Mouse (Mus musculus) layer of hippocampus, postnatal 36 days (tissue): ENCODE measurements around the gene Spata32. TPM values are rescaled to one million over a fixed set of nuclear protein-coding genes. Genes with fewer than 3 reads are reported as not detected.
A peak's percentile ranks its signal among the peaks of the same experiment; 100 is the strongest.

Experiments used
- DNase-seq, 2 experiments: peaks; one replicate each; pipeline ENCODE4 v3.0.0; 2022
- total RNA-seq, 2 experiments: library from RNA; stranded (reverse); gene quantifications; 2 replicates each; pipeline ENCODE4 v1.2.3; 2021

The Spata32 gene
- 1 to 10 TPM in 1 of 2 experiments, under 1 TPM in 1; 0.72 to 1.6 TPM for total RNA-seq

DNA sequence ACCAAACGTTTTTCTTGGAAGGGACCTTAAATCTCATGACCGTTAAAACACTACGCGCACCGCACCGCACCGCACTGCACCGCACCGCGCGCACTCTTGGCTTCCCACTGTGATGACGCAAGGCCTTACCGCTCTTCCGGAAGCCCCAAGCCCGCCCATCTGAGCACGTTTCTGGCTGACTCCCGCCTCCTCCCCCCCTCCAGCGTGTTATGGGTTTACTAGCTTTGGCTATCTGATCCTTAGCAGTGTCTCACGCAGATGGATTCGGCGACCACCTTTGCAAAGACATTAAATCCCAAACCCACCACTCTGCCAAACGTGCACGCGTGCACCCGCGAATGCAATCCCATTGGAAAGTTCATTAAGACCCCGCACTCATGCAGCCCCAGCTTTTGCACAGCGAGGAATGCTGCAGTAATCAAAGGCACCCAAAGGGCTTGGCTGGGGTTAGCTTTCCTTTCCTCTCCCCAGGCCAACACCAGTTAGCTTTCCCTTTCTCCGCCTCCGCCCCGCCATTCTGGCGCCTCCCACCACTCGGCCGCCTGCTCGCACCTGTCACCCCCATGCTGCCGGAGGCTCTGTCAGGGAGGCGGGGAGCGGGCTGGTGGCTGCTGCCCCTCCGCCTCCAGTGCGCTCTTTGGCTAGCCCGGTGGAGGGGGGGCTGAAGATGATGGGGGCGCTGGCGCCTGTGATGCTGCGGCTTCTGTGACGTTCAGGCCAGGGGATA lies at the start of gene Spata32:
Spata32 (minus strand) TSS at position 643 of the 727 bp plus-strand sequence.
- peak in 1 of 2 experiments; percentile 54 for DNase-seq

DNA sequence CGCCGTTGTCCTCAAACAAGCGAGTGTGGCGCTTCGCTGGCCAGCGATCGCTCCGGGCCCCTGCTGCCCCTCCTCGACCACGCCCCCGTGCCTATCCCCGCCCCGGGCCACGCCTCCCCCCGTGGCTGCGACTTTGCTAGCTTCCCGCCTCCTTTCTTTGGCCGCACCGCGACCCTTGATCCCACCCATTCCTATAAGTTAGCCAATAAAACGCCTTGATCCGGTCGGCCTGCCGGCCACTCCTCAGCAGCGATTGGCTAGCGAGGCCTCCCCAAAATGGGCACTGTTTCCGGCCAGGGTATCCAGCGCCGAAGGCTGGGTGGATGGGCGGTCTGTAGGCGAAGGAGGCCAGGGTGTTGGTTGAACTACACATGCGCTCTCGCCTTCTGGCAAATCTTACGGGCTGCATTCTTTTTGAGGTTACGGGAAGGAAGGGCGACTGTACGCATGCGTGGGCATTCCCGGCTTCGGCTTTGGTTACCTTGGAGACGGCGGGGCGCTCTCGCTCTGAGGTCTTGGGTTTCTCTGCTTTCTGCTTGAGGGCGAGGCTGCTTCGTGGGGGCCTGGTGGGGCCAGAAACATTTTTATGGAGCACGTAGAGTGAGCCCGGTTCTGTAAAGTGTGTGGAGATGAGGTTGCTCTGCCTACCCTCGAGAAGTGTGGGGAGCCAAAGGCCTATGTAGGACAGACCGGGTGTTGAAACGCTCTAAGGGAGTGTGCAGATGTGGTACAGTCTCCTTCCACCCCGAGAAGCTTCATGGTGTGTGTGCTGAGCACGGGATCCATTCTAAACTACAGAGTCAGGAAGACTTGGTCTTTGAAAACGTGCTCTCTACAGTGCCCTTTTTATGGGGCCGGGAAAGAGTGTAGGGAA lies 49.4 kb upstream of the Spata32 start, which contains the start of gene Map3k14:
Map3k14 (minus strand) TSS at position 127 of the 874 bp plus-strand sequence.
- peak; percentile 99 for DNase-seq

DNA sequence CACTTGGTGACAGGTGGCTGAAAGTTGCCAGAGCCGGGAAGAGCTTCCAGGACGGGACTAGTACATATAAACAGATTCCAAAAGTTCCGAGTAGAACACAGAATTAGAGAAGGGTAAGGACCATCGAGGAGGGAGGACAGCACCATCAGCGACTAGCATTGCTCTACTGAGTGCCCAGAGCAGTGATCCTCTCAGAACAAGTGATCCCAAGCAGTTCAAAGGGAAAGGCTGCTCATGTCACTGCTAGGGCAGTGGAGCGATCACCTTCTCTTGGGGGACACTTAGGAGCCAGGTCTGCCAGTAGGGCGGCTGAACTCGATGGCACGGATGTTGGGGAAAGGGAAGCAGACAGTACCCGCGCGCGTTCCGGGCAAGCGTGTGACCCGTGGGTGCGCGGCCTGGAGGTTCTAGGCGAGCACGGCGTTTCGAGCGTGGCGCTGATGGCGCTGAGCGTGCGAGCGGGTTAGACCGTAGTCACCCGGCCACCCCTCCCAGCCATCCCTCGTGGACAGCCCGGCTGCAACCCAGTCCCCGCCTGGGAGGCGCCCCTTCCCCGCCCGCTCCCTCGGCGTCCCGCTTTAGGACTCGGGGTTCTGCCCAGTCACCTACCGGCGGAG lies 48.6 kb upstream of the Spata32 start:
- DNase-seq: no peak

DNA sequence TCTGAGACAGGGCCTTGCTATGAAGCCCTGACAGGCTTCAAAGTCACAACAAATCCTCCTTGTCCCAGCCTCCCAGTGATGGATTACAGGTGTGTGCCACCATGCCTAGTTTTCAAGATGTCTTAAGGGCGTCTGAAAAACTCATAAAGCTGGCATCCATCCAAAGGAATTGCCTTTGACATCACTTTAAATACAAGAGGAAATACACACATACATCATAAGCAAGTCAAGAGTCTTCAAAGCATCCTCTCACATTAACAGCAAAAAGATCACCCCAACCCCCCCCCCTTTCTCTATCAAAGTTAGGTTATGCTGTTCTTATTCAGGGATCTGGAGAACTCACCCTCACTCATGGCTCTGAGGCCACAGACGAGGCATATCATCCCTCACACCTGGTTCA lies 47.6 kb upstream of the Spata32 start:
- DNase-seq: no peak

DNA sequence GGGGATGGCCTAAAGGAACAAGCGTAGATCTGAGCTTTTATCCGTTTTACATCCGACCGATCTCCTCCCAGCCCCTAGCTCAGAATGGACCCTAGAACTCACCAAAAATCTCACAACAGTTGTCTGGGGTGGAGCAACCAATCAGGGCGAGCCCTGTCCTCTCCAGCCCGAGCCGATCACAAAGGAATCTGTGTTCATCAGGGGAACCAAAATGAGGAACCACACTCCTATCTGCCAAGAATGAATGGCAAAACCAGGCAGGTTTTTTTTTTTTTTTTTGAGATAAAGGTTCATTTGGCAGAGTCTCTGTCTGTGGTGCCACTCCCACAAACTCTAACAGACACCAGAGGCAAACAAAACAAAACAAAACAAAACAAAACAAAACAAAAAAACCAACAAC lies 47.0 kb upstream of the Spata32 start:
- DNase-seq: no peak

DNA sequence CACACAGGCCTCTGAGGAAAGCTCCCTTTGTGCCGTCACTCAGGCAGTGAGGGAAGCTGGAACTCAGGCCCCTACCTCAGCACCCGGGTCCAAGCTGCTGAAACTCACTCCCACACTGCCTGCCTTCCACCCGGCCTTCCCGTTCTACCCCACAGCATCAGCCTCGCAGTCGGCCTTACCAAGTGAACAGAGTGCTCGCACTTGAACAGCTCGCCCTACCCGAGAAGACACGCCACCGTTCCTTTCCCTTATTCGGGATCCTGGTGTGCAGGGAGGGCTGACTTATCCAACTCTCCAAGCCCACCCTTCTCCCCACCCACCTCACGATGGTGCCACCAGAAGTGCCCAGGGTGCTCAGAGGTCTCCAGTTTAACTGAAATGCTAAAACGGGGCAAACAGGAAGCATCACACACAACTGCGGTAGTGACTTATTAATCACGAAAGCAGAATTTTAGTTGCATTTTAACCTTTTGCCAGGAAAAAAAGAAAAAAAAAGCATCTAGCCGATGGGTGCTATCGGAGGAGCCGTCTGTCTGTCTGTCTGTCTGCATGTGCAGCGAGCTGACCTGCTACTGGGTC lies 46.3 kb upstream of the Spata32 start:
- no peak for DNase-seq

DNA sequence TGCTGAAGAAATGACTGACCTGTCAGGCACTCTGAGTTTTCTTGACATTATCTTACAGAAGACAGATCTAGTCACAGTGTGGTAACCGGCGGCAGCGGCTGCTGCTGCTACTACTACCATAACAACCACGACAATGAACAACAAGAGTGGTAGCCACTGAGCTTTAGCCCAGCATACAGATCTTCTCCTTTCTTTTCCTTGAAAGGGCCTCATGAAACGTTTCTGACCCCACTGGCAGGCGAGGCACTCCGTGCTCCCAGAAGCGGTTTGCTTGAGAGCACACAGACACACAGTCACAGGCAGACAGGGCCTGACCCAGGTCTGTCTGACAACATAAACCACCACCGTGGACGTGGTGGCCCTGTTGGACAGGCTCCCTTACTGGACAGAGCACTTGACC lies 45.3 kb upstream of the Spata32 start:
- DNase-seq: no peak

DNA sequence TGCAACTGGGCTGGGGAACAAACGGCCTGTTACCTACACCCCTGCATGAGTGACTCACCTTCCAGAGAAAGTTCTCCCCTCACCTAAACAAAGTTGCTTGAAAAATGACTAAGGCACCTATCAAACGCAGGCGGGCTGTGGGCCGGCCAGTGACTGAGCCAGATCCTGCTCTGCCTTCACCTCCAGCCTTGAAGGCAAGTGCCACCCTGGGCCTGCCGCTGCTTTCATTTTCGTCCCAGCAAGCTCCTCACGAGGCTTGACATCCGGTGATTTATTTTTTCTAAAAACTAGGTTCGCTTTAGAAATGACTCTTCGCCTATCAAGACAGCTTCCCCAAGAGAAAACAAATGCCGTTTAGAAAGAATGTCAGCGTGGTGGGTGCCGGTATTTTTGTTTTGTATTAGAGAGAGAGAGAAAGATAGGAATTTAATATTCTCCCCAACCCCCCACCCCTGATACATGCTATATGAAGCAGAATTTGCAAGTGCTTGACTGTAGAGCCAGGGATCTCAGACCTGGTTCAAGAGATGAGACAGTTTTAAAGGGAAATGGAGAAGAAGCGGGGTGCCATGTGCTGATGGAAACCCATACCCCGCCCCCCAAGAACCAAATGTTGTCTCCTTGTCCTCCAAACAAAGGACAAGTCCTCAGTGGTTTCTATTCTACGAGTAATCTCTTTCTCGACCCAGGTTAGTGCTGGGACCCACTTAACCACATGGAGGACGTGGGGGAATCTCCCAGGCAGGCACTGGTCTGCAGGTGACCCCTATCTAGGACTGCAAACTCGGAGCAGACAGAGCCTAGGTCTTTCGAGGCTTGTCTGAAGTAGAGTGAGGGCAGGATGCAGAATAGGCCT lies 44.4 kb upstream of the Spata32 start:
- no peak for DNase-seq

DNA sequence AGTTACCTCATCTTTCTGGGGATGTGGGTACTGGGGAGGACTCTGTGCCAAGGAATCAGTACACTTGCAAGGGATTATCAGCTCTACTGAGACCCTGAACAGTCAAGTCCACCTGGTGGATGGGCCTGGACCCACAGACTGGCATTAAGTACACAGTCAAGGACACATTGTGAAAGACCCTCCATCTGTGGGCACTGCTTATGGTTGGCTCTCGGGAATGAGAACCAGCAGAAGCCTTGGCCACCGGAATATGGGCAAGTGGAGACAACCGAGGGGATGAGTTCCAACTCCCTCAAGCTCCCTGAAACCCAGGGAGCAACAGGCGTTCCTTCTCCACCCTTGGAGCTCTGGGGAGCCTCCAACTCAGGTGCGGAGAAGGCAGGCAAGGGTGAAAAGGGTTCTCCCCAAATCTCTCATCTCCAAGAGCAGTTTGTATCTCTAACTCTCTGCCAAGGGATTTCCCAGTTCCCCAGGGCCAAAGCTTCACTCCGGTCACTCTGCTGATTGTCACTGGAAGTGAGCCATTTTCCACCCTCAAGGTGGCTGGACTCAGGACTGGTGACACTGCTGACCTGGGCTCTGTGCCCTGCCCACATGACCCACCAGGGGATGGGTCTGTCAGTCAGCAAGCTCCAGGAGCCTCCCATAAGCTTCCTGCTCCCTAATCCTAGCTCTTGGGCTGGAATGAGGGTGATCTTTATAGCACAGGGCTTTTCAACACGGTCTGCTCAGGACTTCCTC lies 43.6 kb upstream of the Spata32 start:
- DNase-seq: no peak

DNA sequence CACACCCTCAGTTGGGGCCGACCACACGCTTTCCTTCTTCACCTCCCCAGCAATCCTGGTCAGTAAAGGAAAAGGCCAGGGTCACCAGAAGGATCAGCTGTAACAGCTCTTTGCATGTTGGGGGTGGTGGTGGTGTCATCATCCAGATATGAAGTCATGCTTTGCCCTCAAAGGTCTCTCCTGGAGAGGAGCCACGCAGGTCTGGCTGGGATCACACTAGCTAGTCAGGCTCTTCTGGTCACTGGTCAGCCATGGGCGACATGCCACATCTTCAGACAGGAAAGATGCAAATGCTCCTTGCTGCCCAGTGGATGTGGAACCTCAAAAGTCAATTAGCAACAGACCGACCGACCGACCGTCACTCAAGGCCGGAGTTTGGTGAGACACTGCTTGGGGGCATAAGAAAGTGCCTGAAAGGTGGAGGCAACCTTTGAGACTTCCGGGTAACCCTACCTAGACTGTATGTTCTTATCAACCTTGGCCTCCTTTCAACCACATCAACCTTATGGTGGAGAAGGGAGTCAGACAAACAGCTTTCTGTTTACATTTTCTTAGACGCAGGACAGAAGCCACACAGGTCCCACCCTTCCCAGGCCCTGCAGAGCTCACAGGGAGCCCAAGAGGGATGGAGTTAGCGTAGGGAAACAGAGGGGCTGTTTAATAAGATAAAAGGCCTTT lies 42.4 kb upstream of the Spata32 start:
- DNase-seq: no peak

DNA sequence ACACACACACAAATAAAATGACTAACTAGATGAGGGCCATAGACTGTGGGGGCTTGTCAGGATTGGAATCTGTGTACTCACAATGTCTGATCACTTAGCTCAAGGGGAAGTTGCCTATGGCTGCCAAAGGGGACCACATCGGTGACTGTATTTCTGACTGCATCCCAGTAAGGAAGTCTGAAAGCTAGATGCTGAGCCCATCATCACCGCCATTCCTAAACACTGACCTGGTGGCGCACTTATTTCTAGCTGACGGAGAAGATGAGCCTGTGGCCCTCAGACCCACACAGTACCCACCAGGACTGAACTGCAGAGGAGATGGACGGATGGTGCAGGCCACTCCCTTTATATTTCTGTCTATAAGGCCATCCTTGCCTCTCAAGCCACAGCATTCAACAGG lies 41.8 kb upstream of the Spata32 start:
- DNase-seq: no peak

DNA sequence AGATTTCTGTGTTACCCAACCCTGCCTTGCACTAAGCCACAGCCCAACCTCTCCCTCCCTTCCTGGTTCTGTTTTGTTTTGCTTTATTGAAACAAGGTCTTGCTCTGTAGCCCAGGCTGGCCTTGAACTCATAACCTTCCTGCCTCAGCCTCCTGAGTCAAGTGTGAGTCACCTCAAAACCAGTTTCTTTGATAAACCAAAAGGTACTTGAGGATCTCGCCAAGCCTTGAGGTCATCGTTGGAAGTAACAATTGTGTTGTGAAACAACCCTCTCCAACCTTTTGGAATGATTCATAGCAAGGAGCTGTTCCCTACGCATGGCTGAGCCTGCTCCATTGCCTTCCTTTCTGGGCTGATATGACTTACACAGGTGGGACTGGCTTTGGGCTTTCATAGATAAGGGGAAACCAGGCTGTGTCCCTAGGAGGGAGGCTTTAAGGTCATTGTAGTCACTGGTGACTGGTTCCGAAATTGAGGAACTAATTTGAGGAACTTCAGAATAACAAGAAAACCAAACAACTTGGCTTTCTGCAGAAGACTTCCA lies 39.8 kb upstream of the Spata32 start:
- no peak for DNase-seq

DNA sequence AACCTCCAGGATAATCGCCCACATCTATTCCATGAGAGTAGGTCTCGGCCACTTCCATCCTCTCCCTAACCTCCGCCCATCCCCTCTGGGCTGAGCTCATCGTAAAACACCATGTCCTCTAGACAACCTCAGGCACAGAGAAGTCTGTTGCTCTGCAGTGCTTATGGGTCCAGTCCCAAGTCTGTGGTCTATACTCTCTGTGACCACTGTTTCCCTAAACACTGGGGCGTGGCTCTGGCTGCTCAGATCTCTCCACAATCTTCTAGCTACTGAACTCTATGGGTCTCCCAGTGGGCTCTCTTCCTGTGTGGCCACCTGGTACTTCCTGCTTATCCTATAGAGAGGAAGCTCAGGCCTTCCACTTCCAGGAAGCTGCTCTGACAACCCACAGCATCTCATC lies 35.4 kb upstream of the Spata32 start:
- no peak for DNase-seq

DNA sequence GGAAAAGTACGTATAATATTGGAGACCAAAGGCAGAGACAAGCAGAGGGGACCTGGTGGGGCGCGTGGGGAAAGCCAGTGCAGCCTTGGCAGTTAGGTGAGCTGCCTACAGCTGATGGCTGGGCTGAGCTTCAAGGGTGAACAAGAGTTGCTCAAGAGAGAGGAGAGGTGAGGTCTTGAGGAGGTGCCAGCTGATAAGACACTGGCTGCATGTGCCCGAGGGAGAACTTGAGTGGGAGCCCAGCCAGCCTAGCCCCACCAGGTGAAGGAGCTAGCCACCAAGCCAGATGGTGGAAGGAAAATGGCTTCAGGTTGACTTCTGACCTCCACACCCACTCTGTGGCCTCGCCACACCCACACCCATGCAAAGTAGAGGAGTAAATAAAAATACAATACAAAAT lies 34.1 kb upstream of the Spata32 start:
- DNase-seq: no peak

DNA sequence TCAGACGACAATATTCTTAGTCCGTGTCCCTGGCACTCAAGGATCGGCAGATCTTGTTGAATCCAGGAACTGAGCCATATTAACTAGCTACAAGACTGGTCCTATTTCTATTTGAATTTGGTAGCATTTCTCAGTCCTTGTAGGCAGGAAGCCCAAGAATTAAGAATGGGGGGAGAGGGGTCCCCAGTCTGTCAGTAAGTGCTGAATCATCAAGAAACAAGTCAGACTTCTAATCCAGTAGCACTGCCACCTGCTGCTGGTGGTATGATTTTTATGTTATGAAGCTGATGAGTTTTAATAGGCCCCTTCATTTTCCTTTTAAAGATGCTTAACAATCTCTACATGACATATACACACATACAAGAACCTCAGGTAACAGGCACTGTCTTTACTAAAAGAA lies 32.1 kb upstream of the Spata32 start:
- DNase-seq: no peak

DNA sequence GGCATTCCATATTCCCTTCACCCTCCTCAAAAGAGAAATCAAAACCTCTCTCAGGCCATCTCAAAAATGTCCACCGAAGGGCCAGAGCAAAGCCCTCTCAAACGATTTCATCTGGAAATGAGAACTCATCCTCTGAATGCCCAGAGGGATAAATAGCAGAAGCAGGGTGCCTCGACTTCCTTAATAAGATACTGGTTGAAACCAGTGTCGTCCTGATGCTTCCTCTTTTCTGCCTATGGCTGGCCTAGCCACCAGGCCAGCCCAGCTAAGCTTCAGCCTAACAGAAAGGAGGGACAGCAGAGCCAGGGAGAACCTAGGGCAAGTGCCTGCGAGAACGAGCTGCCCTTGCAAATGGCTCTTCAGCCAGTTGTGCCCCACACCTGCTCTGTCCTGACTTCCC lies 31.3 kb upstream of the Spata32 start:
- no peak for DNase-seq

DNA sequence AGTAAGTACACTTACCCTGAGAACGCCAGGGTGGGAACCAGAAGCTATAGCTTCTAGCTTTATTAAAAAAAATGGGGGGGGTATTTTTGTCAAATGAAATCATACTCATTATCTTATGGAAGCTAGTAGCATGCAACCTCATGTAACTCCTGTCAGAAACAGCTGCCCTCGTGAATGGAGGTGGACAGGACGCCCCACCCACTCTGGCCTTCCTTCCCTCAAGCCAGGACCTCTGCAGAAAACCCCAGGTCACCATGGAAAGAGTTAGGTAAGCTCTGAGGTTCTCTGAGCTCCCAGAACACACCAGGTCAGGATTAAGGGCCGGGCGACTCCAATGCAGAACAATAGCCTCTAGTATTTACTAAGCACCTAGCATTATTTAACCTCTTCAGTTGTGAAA lies 30.6 kb upstream of the Spata32 start:
- DNase-seq: no peak

DNA sequence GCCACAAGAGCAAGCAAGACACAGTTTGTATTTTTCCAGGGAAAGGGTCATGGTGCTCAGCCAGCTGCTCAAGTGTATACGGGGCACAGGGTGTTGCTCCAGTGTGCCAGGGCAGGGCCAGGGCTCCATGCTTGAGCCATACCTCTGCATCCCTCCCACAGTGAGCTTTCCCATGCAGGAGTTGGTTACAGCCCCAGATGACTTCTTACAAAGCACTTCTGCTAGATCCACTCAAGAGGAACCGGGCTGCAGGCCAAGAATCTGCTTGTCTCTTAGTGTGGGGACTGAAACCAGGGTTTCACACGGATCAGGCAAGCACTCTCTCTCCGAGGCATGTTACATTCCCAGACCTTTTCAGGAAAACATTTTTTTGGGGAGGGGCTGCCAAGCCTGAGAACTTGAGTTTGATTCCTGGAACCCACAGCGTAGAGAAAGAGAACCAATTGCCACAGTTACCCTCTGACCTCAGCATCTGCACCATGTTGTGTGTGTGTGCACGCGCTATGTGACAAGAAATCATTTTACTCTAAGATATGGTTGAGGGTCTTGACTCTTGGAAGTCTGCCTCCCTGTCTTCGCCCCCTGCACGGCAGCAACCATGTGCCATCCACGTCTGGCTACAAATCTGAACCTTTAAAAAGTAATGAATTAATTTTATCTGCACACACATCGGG lies 29.4 kb upstream of the Spata32 start:
- peak; percentile 64 for DNase-seq

DNA sequence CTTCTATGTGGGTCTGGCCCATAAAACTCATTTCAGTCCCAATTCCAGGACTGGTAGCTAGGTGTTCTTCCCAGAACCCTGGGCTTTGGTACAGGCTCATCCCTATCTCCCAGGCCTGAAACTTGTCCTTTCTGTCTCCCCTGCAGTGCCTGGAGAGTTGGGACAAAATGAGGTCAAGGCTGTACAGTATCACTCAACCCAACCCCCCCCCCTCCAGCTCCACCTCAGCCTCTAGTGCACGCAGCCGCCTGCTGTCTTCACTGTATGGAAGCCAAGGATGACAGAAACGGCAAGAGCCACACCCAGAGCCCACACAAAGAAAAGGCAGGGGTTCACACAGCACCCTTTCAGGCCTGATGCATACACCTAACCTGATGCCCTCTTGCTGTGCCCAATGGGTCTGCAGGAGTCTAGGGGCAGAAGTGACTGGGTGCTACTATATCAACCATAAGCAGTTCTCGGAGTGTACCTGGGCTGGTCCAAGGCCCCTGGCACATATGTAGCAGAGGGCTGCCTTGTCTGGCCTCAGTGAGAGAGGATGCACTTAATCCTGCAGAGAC lies 28.6 kb upstream of the Spata32 start:
- no peak for DNase-seq
